Comparison of ENCODE assay signal across 8 mouse cellular contexts in the genomic region with DNA sequence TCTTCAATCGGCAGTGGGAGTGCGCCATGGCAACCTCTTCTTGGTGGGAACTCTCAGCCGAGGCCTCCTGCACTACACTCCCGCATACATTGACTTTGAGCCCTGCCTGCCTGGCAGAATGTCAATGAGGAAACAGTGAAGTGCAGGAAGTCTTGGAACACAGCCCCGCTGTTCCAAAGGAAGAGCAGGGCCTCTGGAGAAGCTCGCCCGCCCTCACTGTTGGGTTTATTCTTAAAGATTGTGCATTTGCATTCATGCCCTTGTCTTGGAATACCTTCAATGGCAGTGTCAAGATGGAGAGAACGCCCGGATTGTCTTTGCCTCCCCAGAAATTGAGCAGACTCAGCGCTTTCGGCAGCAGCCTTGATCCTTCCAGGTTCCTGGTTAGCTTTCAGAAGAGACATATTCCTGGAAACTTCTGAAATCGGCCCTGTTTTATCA.
DNase-seq lines count a peak whose midpoint lies in the region; ATAC-seq and TF ChIP-seq lines count a peak whose summit lies in the region.
"Had no signal": no experiment of that assay in that cellular context is flagged by ENCODE, and none has a peak within 500 bp of the region (broad histone marks: within the 10 kb centered on the region; RNA-seq: fewer than 3 reads in every experiment).

No protein-coding gene starts in this region.

- no peaks in the 10 kb centered on the region for H3K36me3 ChIP-seq in limb, embryonic 13.5 days
- no peaks in the 10 kb centered on the region for H3K36me3 ChIP-seq in limb, embryonic 10.5 days
- no peaks in the 10 kb centered on the region for H3K36me3 ChIP-seq in intestine, embryonic 15.5 days
- H3K36me3 ChIP-seq in thymus, adult 2 months (ENCODE audit: control insufficient read depth, insufficient read depth, low read length) = no peaks in the 10 kb centered on the region
- H3K36me3 ChIP-seq: liver, embryonic 13.5 days had no signal

- no peak for DNase-seq in limb, embryonic 10.5 days (ENCODE audit: low spot score)
- peak; percentile 15 to 64 for DNase-seq in frontal cortex, adult 2 months (ENCODE audit: extremely low spot score in 1 of 2, low spot score in 1 of 2)
- peak; percentile 61 for DNase-seq in lung, postnatal 36 days
- DNase-seq in thymus, adult 2 months = no peak
- DNase-seq: liver, embryonic 13.5 days had no signal

- ATAC-seq in limb, embryonic 13.5 days (ENCODE audit: low FRiP score, low read depth) = peak; percentile 36; the same call in 1 of the 2 replicates
- ATAC-seq in intestine, embryonic 15.5 days = peak; percentile 77
- ATAC-seq in megakaryocyte progenitor cell, adult 5-6 weeks (replicated peaks; ENCODE audit: poor library complexity) = no peak

- no peaks in the 10 kb centered on the region for H3K9me3 ChIP-seq in limb, embryonic 13.5 days
- no peaks in the 10 kb centered on the region for H3K9me3 ChIP-seq in limb, embryonic 10.5 days (replicated peaks)
- H3K9me3 ChIP-seq in intestine, embryonic 15.5 days = no peaks in the 10 kb centered on the region
- H3K9me3 ChIP-seq: liver, embryonic 13.5 days had no signal

- H3K27me3 ChIP-seq in limb, embryonic 13.5 days = no peaks in the 10 kb centered on the region
- H3K27me3 ChIP-seq in limb, embryonic 10.5 days (ENCODE audit: low read depth, poor library complexity, severe bottlenecking) = no peaks in the 10 kb centered on the region
- H3K27me3 ChIP-seq in intestine, embryonic 15.5 days (replicated peaks) = no peaks in the 10 kb centered on the region
- no peaks in the 10 kb centered on the region for H3K27me3 ChIP-seq in thymus, adult 2 months (ENCODE audit: control insufficient read depth, insufficient read depth, low read length)
- H3K27me3 ChIP-seq: liver, embryonic 13.5 days had no signal

- H3K9ac ChIP-seq in limb, embryonic 13.5 days = no peak overlapping the region
- H3K9ac ChIP-seq in intestine, embryonic 15.5 days = no peak overlapping the region
- H3K9ac ChIP-seq: liver, embryonic 13.5 days had no signal

- no peak overlapping the region for H3K4me3 ChIP-seq in limb, embryonic 13.5 days
- no peak overlapping the region for H3K4me3 ChIP-seq in limb, embryonic 10.5 days
- no peak overlapping the region for H3K4me3 ChIP-seq in intestine, embryonic 15.5 days (replicated peaks)
- H3K4me3 ChIP-seq in thymus, adult 2 months (ENCODE audit: control insufficient read depth, insufficient read depth, low read length) = no peak overlapping the region
- H3K4me3 ChIP-seq: liver, embryonic 13.5 days had no signal

- H3K4me1 ChIP-seq in limb, embryonic 13.5 days = no peaks in the 10 kb centered on the region
- no peaks in the 10 kb centered on the region for H3K4me1 ChIP-seq in limb, embryonic 10.5 days
- no peaks in the 10 kb centered on the region for H3K4me1 ChIP-seq in intestine, embryonic 15.5 days (replicated peaks)
- H3K4me1 ChIP-seq in thymus, adult 2 months (replicated peaks; ENCODE audit: control insufficient read depth, insufficient read depth, low read length) = no peaks in the 10 kb centered on the region
- H3K4me1 ChIP-seq: liver, embryonic 13.5 days had no signal

- 70% methylated on average over 12 of the region's 12 CpGs for WGBS in limb, embryonic 13.5 days
- 69% methylated on average over 12 of the region's 12 CpGs for WGBS in limb, embryonic 10.5 days
- WGBS in intestine, embryonic 15.5 days = 40% methylated on average over 12 of the region's 12 CpGs
- 75% methylated on average over 12 of the region's 12 CpGs for WGBS in thymus, adult 2 months

- no peak overlapping the region for H3K4me2 ChIP-seq in limb, embryonic 13.5 days (replicated peaks)
- H3K4me2 ChIP-seq in intestine, embryonic 15.5 days (replicated peaks) = 0 out of 2 replicates have a peak overlapping the region, but pooled peaks have one; percentile 5
- H3K4me2 ChIP-seq: liver, embryonic 13.5 days had no signal

- no peak for TF ChIP-seq CTCF in thymus, adult 2 months (IDR thresholded peaks at IDR 0.05; ENCODE audit: borderline replicate concordance, control insufficient read depth, extremely low read depth, insufficient read depth, low read length, poor library complexity)

- no peak overlapping the region for H3K27ac ChIP-seq in limb, embryonic 13.5 days
- no peak overlapping the region for H3K27ac ChIP-seq in limb, embryonic 10.5 days
- H3K27ac ChIP-seq in intestine, embryonic 15.5 days = no peak overlapping the region
- no peak overlapping the region for H3K27ac ChIP-seq in thymus, adult 2 months (ENCODE audit: control insufficient read depth, insufficient read depth, low read length)
- H3K27ac ChIP-seq: liver, embryonic 13.5 days had no signal

- TF ChIP-seq POLR2A in thymus, adult 2 months (IDR thresholded peaks at IDR 0.05; ENCODE audit: control insufficient read depth, extremely low read depth, insufficient read depth, low read length, poor library complexity) = no peak

Comparison
In these comparisons a context has a peak if more than half of its experiments do, and no peak if none do; other contexts are left out.
1. DNase-seq: peak in frontal cortex, adult 2 months (2 of 2) and lung, postnatal 36 days (single experiment); none in limb, embryonic 10.5 days (single experiment) and thymus, adult 2 months (single experiment).